Mouse (Mus musculus): ENCODE results near the gene Rpl9-ps6.
"Not testable (repeated sequence)": the region's sequence is repeated elsewhere in the genome, so short reads cannot be mapped to it uniquely, and the experiment has no call there.

Gene Rpl9-ps6

GRCm38 (mm10) chr19:32480791-32481442 is 14.5 kb upstream of the Rpl9-ps6 start:
- no peak for DNase-seq (ENCODE audit: low spot score)

GRCm38 (mm10) chr19:32480255-32480654 is 13.9 kb upstream of the Rpl9-ps6 start:
- DNase-seq (ENCODE audit: low spot score): no peak

GRCm38 (mm10) chr19:32476712-32477052 is 10.3 kb upstream of the Rpl9-ps6 start:
- no peak for DNase-seq (ENCODE audit: low spot score)

GRCm38 (mm10) chr19:32476016-32476711 is 9.8 kb upstream of the Rpl9-ps6 start:
- DNase-seq (ENCODE audit: low spot score): no peak

GRCm38 (mm10) chr19:32470570-32471263 is 4.3 kb upstream of the Rpl9-ps6 start:
- no peak for DNase-seq (ENCODE audit: low spot score)

- peak; percentile 71 for DNase-seq (ENCODE audit: low spot score)
Observed at GRCm38 (mm10) chr19:32470059-32470497, 3.7 kb upstream of the Rpl9-ps6 start.

- DNase-seq (ENCODE audit: low spot score): no peak
Observed at GRCm38 (mm10) chr19:32467325-32467724, 947 bp upstream of the Rpl9-ps6 start.

GRCm38 (mm10) chr19:32465228-32465627 is 1.1 kb downstream of the Rpl9-ps6 start:
- no peak for DNase-seq (ENCODE audit: low spot score)

GRCm38 (mm10) chr19:32463037-32463436 is 3.3 kb downstream of the Rpl9-ps6 start:
- no peak for DNase-seq (ENCODE audit: low spot score)

GRCm38 (mm10) chr19:32457631-32458030 is 8.7 kb downstream of the Rpl9-ps6 start:
- not testable (repeated sequence) for DNase-seq (ENCODE audit: low spot score)

- no peak for DNase-seq (ENCODE audit: low spot score)
Observed at GRCm38 (mm10) chr19:32456744-32457143, 9.6 kb downstream of the Rpl9-ps6 start.

GRCm38 (mm10) chr19:32452231-32452630 is 14.1 kb downstream of the Rpl9-ps6 start:
- DNase-seq (ENCODE audit: low spot score): no peak

- no peak for DNase-seq (ENCODE audit: low spot score)
Observed at GRCm38 (mm10) chr19:32448931-32449330, 17.4 kb downstream of the Rpl9-ps6 start.

GRCm38 (mm10) chr19:32441568-32441967 is 24.8 kb downstream of the Rpl9-ps6 start:
- no peak for DNase-seq (ENCODE audit: low spot score)

GRCm38 (mm10) chr19:32439356-32439755 is 27.0 kb downstream of the Rpl9-ps6 start:
- no peak for DNase-seq (ENCODE audit: low spot score)

GRCm38 (mm10) chr19:32425856-32426255 is 40.5 kb downstream of the Rpl9-ps6 start:
- DNase-seq (ENCODE audit: low spot score): no peak

GRCm38 (mm10) chr19:32424706-32425105 is 41.7 kb downstream of the Rpl9-ps6 start:
- DNase-seq (ENCODE audit: low spot score): no peak

GRCm38 (mm10) chr19:32419069-32419468 is 47.3 kb downstream of the Rpl9-ps6 start:
- no peak for DNase-seq (ENCODE audit: low spot score)

- no peak for DNase-seq (ENCODE audit: low spot score)
Observed at GRCm38 (mm10) chr19:32416692-32417317, 49.6 kb downstream of the Rpl9-ps6 start.

Measured in layer of hippocampus, adult 11-12 months (tissue).